Mouse (Mus musculus): ENCODE data around the gene Lgalsl. TPM values are rescaled to one million over a fixed set of nuclear protein-coding genes. Genes with fewer than 3 reads are reported as not detected.

Gene Lgalsl
- total RNA-seq, 2 experiments from 2014 or later = 64.0 to 67.2 TPM

GRCm38 (mm10) chr11:20785186-20785585 is 45.7 kb downstream of the Lgalsl start:
- no peak for DNase-seq (ENCODE audit: low spot score in 2 of 2)

GRCm38 (mm10) chr11:20784776-20785175 is 46.1 kb downstream of the Lgalsl start:
- no peak for DNase-seq (ENCODE audit: low spot score in 2 of 2)

- no peak for DNase-seq (ENCODE audit: low spot score in 2 of 2)
These were observed 47.4 kb downstream of the Lgalsl start for GRCm38 (mm10) chr11:20783467-20783866.

GRCm38 (mm10) chr11:20782620-20783019 is 48.2 kb downstream of the Lgalsl start:
- DNase-seq (ENCODE audit: low spot score in 2 of 2) = no peak

GRCm38 (mm10) chr11:20780312-20780711 is 50.5 kb downstream of the Lgalsl start:
- DNase-seq (ENCODE audit: low spot score in 2 of 2) = no peak

GRCm38 (mm10) chr11:20778861-20779563 is 51.8 kb downstream of the Lgalsl start:
- no peak for DNase-seq (ENCODE audit: low spot score in 2 of 2)

- no peak for DNase-seq (ENCODE audit: low spot score in 2 of 2)
These were observed 52.6 kb downstream of the Lgalsl start for GRCm38 (mm10) chr11:20778298-20778697.

- no peak for DNase-seq (ENCODE audit: low spot score in 2 of 2)
These were observed 54.2 kb downstream of the Lgalsl start for GRCm38 (mm10) chr11:20776668-20777067.

Other genes with a start within 250 kb of the Lgalsl start
- gene Aftph, start 89.5 kb downstream of the Lgalsl start, total RNA-seq (2021) = 10 to 100 TPM; 19.2 to 25.3 TPM